Mouse (Mus musculus): Measurements from ENCODE around the gene Fcgr3. TPM values are rescaled to one million over a fixed set of nuclear protein-coding genes. Genes with fewer than 3 reads are reported as not detected.

Gene Fcgr3
- polyA plus RNA-seq, 2 experiments = 14.6 to 24.6 TPM

DNA sequence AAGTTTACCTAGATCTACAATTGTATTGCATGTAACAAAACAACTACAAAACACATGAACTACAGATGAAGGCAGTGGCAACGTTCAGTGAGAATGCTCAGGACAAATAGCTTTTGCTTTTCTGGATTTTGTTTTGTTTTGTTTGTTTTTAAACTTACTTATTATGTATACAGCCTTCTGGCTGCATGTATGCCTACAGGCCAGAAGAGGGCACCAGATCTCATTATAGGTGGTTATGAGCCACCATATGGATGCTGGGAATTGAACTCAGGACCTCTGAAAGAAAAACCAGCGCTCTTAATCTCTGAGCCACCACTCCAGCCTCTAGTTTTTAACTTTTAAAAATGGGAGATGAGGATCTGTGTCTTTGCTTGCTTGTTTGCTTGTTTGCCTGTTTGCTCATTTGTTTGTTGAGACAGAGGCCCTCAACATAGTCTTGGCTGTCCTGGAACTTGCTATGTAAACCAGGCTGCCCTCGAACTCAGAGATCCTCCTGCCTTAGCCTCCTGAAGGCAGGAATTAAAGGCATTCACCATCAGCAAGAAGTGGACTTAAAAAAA lies 21.1 kb downstream of the Fcgr3 start:
- Histone ChIP-seq H3K27ac (peak overlapping the region; percentile 66), H3K36me3 (replicated peaks; ENCODE audit: control insufficient read depth, insufficient read depth, low read depth) (no peaks in the 10 kb centered on the region), H3K27me3 (ENCODE audit: control insufficient read depth, insufficient read depth, low read length) (no peaks in the 10 kb centered on the region), H3K9me3 (ENCODE audit: control insufficient read depth, low read length) (no peaks in the 10 kb centered on the region), H3K4me1 (replicated peaks; ENCODE audit: control insufficient read depth in 2 of 2, insufficient read depth in 2 of 2, low read length in 1 of 2) (0 out of 4 replicates have a peak, but pooled peaks cover 2 to 4% of the 10 kb centered on the region in 2 experiments), H3K9ac (replicated peaks) (peak overlapping the region; percentile 40; the same call in 1 of the 2 replicates), H3K4me2 (ENCODE audit: low read depth) (peak overlapping the region; percentile 73), H3K4me3 (ENCODE audit: insufficient read depth in 1 of 2, low read depth in 2 of 2, low read length in 2 of 2) (peak overlapping the region in 1 of 2 experiments; percentile 60; a peak in 2 of 4 replicates)
- no peak for DNase-seq (ENCODE audit: low read depth in 3 of 3, low spot score in 3 of 3)
- no peak for ATAC-seq (ENCODE audit: insufficient read depth)
- 68% methylated on average over 3 of the region's 3 CpGs for WGBS (ENCODE audit: insufficient replicate concordance)
- no peak for TF ChIP-seq EP300 (IDR thresholded peaks at IDR 0.05; ENCODE audit: low read depth)
- TF ChIP-seq CTCF (IDR thresholded peaks at IDR 0.05; ENCODE audit: low read depth) = peak; percentile 45

DNA sequence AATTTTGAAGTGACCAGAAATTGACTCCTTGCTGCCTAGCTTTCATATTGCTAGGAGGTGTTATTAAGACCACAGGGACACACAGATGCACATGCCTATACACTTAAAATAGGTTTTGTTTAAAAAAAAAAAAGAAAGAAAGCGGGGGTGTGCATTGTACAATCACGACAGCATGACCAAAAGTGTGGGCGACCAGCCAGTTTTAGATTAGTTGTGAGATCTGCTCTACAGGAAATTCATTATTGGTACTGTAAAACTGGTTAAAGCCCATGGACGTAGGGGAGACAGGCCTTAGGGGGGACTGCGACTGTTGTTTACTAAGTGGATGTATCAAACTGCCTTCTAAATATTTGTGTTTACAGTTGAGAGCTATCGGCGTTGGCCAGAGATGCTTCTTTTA lies 24.9 kb downstream of the Fcgr3 start:
- Histone ChIP-seq H3K27me3 (ENCODE audit: control insufficient read depth, insufficient read depth, low read length) (no peaks in the 10 kb centered on the region), H3K4me1 (replicated peaks; ENCODE audit: control insufficient read depth in 2 of 2, insufficient read depth in 2 of 2, low read length in 1 of 2) (peaks cover 5 to 12% of the 10 kb centered on the region in 2 experiments; a peak in 3 of 4 replicates), H3K9me3 (ENCODE audit: control insufficient read depth, low read length) (no peaks in the 10 kb centered on the region), H3K36me3 (replicated peaks; ENCODE audit: control insufficient read depth, insufficient read depth, low read depth) (no peaks in the 10 kb centered on the region), H3K4me3 (ENCODE audit: insufficient read depth in 1 of 2, low read depth in 2 of 2, low read length in 2 of 2) (no peak overlapping the region), H3K27ac (no peak overlapping the region), H3K9ac (replicated peaks) (no peak overlapping the region), H3K4me2 (ENCODE audit: low read depth) (no peak overlapping the region)
- DNase-seq (ENCODE audit: low read depth in 3 of 3, low spot score in 3 of 3) = no peak
- TF ChIP-seq EP300 (IDR thresholded peaks at IDR 0.05; ENCODE audit: low read depth) (no peak), CTCF (IDR thresholded peaks at IDR 0.05; ENCODE audit: low read depth) (no peak)
- no peak for ATAC-seq (ENCODE audit: insufficient read depth)
- 73% methylated on average over 7 of the region's 7 CpGs for WGBS (ENCODE audit: insufficient replicate concordance)

DNA sequence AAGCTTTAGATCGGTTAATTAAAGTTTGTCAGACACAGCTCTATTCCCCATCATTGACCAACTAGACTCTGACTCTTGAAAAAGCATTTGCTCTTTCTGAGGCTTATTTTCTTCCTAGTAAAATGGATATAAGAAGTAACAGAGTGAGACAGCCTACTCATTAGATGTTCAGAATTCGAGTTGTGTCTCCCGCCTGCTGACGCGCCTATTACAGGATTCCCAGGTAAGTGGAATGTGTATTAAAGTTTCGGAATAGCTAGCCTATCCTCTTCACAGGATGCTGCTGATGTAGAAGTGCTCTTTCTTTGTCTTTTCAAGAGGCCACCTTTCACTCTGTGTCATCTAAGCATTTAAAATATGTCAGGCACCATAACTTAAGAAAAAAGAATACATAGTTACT lies 25.6 kb downstream of the Fcgr3 start:
- Histone ChIP-seq H3K27ac (no peak overlapping the region), H3K9me3 (ENCODE audit: control insufficient read depth, low read length) (no peaks in the 10 kb centered on the region), H3K9ac (replicated peaks) (no peak overlapping the region), H3K36me3 (replicated peaks; ENCODE audit: control insufficient read depth, insufficient read depth, low read depth) (no peaks in the 10 kb centered on the region), H3K4me3 (ENCODE audit: insufficient read depth in 1 of 2, low read depth in 2 of 2, low read length in 2 of 2) (no peak overlapping the region), H3K27me3 (ENCODE audit: control insufficient read depth, insufficient read depth, low read length) (no peaks in the 10 kb centered on the region), H3K4me2 (ENCODE audit: low read depth) (peak overlapping the region; percentile 85), H3K4me1 (replicated peaks; ENCODE audit: control insufficient read depth in 2 of 2, insufficient read depth in 2 of 2, low read length in 1 of 2) (peaks cover 10 to 18% of the 10 kb centered on the region in 2 experiments; a peak in 3 of 4 replicates)
- WGBS (ENCODE audit: insufficient replicate concordance) = 67% methylated on average over 6 of the region's 6 CpGs
- no peak for TF ChIP-seq CTCF (IDR thresholded peaks at IDR 0.05; ENCODE audit: low read depth)
- no peak for TF ChIP-seq EP300 (IDR thresholded peaks at IDR 0.05; ENCODE audit: low read depth)
- no peak for ATAC-seq (ENCODE audit: insufficient read depth)
- no peak for DNase-seq (ENCODE audit: low read depth in 3 of 3, low spot score in 3 of 3)

DNA sequence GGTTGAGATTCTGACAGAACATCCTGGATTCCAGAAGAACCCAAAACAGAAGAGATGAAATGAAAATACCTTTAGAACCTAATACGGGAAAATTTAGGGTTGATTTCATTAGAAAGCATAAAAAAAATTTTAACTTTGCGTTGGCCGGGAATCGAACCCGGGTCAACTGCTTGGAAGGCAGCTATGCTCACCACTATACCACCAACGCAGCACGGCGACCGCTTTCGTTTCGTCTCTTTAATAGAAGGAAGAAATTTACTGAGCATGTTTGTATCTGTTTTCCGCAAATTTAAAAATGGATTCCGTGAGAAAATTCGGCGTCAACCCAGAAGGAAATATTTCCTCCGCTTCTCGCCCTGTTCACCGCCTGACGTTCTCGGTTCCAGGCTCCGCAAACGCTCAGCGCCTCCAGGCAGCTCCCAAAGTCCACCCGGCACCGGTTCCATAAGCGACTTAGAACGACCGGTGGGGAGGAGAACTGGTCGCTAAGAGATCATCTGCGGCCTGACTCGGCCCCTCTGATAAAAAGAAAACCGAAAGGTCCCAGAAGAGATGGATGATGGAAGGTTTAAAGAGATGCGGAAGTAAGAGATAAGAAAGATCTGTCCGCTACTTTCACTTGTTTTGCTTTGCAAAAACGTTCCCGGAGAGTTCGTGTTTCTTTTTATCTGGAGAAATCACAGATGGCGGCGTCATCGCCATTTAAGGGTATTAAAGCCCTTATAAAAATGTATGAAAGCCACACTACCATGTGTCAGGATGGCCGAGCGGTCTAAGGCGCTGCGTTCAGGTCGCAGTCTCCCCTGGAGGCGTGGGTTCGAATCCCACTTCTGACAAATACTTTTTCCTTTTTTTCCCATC lies 26.6 kb downstream of the Fcgr3 start:
- Histone ChIP-seq H3K27ac (peak overlapping the region; percentile 69), H3K27me3 (ENCODE audit: control insufficient read depth, insufficient read depth, low read length) (no peaks in the 10 kb centered on the region)
- peak; percentile 57 to 70 (median 66) for DNase-seq (ENCODE audit: low read depth in 3 of 3, low spot score in 3 of 3)

More for the DNA sequence above, 26.6 kb downstream of the Fcgr3 start:
- Histone ChIP-seq H3K9ac (replicated peaks) (peak overlapping the region; percentile 70), H3K4me1 (replicated peaks; ENCODE audit: control insufficient read depth in 2 of 2, insufficient read depth in 2 of 2, low read length in 1 of 2) (peaks cover 13 to 22% of the 10 kb centered on the region in 2 experiments; a peak in 3 of 4 replicates), H3K4me2 (ENCODE audit: low read depth) (peak overlapping the region; percentile 85), H3K9me3 (ENCODE audit: control insufficient read depth, low read length) (no peaks in the 10 kb centered on the region), H3K36me3 (replicated peaks; ENCODE audit: control insufficient read depth, insufficient read depth, low read depth) (no peaks in the 10 kb centered on the region), H3K4me3 (ENCODE audit: insufficient read depth in 1 of 2, low read depth in 2 of 2, low read length in 2 of 2) (peak overlapping the region; percentile 78 to 79)
- ATAC-seq (ENCODE audit: insufficient read depth) = peak; percentile 72
- TF ChIP-seq EP300 (IDR thresholded peaks at IDR 0.05; ENCODE audit: low read depth) (peak; percentile 23; the same call in 1 of the 2 replicates), CTCF (IDR thresholded peaks at IDR 0.05; ENCODE audit: low read depth) (no peak)
- WGBS (ENCODE audit: insufficient replicate concordance) = under 1% methylated on average over 47 of the region's 47 CpGs
